Mouse (Mus musculus) small intestine, adult 2 months (tissue): ENCODE data around the gene Gpr153.

Source experiments
- CTCF ChIP-seq: fragments of 200-500 bp; IDR thresholded peaks from 2 replicates; pipeline ENCODE4 v1.5.1; 2012; ENCODE audit warnings: low read depth, mild to moderate bottlenecking, control low read depth, inconsistent platforms, low read length, moderate library complexity, mixed read lengths; ENCODE audit not compliant: insufficient replicate concordance, insufficient read length; ENCODE audit errors: extremely low read depth
- POLR2A ChIP-seq: fragments of 200-500 bp; IDR thresholded peaks from 2 replicates; pipeline ENCODE4 v1.6.1; 2012; ENCODE audit warnings: low read depth, mild to moderate bottlenecking, control low read depth, inconsistent platforms, low read length, moderate library complexity

DNA sequence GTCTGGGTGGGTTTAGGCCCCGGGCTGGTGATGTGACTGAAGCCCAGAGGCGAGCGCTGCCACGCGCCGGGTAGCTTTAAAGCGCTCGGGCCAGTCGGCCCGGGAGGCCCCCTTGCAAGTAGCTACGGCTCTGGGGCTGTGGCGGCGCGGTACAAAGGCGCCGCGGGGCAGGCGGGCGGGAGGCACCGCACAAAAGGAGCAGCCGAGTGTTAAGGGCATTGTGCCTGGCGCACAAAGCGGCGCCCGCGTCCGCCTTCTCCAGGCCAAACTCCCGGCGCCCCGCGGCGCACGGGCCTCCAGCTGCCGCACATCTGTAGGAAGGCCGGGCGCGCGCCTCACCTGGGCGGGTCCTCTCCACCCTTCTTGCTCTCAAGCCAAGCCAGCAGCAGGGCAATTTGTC is 16.4 kb downstream of the Gpr153 start:
- TF ChIP-seq CTCF (no peak), POLR2A (no peak)
